ENCODE assay signal across 10 mouse cellular contexts in the genomic region with DNA sequence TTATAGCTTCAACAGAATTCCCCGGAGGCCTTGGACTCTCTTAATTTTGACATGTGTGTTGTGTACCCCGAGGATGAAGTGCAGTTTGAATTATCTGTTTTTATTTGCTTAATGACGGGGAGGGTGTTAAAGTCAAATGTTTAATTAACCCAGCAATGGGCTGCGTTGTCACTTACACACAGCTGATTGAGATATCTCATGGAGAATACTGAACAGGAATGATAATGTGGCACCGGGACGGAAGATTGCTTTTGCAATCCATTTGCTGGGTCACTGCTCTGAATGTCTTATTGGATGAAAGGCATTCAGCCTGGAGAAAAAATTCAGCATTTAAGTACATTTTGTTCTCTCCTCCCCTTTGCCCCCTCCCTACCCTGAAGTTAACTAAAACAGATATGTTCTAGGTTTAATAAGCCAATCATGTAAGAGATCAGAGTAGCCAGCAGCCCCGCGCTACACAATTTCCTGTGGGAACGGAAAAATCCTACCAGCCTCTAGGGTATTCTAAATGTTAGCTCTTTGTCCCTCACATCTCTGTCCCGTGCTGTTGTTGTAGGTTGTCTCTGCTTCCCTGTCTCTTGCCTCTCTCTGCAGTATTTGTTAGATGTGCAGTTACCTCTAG.
DNase-seq lines count a peak whose midpoint lies in the region; ATAC-seq and TF ChIP-seq lines count a peak whose summit lies in the region.
"Had no signal": no experiment of that assay in that cellular context is flagged by ENCODE, and none has a peak within 500 bp of the region (broad histone marks: within the 10 kb centered on the region; RNA-seq: fewer than 3 reads in every experiment).

No protein-coding gene starts in this region.

- no peaks in the 10 kb centered on the region for H3K9me3 ChIP-seq in heart, embryonic 11.5 days (replicated peaks; ENCODE audit: control insufficient read depth, low read length)

- TF ChIP-seq CTCF in layer of hippocampus, adult 2 months (conservative IDR thresholded peaks at IDR 0.05): no peak

- H3K36me3 ChIP-seq in heart, embryonic 11.5 days (ENCODE audit: control insufficient read depth, insufficient read depth, low read length): no peaks in the 10 kb centered on the region

- peaks cover 13% of the 10 kb centered on the region for H3K4me1 ChIP-seq in heart, embryonic 11.5 days (ENCODE audit: control insufficient read depth, insufficient read depth, low read length)

- intact Hi-C loops in heart, postnatal 10 days (cut with DNase I): no loop called here

- H3K4me3 ChIP-seq in layer of hippocampus, adult 2 months: no peak overlapping the region
- no peak overlapping the region for H3K4me3 ChIP-seq in heart, embryonic 11.5 days (ENCODE audit: low read depth, low read length)

- H3K4me2 ChIP-seq in heart, embryonic 11.5 days: no peak overlapping the region

- WGBS in heart, embryonic 11.5 days (ENCODE audit: insufficient replicate concordance): 57% methylated on average over 10 of the region's 10 CpGs

- H3K9ac ChIP-seq in heart, embryonic 11.5 days (ENCODE audit: low read depth, low read length): 0 out of 2 replicates have a peak overlapping the region, but pooled peaks have one; percentile 34

- no peaks in the 10 kb centered on the region for H3K27me3 ChIP-seq in heart, embryonic 11.5 days (ENCODE audit: control insufficient read depth, insufficient read depth, low read length)

- H3K27ac ChIP-seq in layer of hippocampus, adult 2 months: peak overlapping the region; percentile 32; the same call in 1 of the 2 replicates
- peak overlapping the region; percentile 50 for H3K27ac ChIP-seq in heart, embryonic 11.5 days (ENCODE audit: low read depth, low read length)

- no peak for ATAC-seq in heart, embryonic 11.5 days (replicated peaks; ENCODE audit: insufficient number of reproducible peaks, low FRiP score, low TSS enrichment)
- no peak for ATAC-seq in megakaryocyte progenitor cell, adult 5-6 weeks (replicated peaks; ENCODE audit: poor library complexity)
- no peak for ATAC-seq in cerebellum, adult (ENCODE audit: insufficient number of reproducible peaks, low FRiP score, low TSS enrichment)
- ATAC-seq: intestine, embryonic 16.5 days had no signal

- DNase-seq in layer of hippocampus, adult 2 months (ENCODE audit: low spot score in 2 of 2): no peak
- no peak for DNase-seq in layer of hippocampus, adult 9-11 months
- DNase-seq in heart, postnatal 10 days: peak; percentile 22 to 37
- peak; percentile 15 for DNase-seq in lung, postnatal 14 days
- no peak for DNase-seq in embryo, embryonic 11 days
- DNase-seq: cerebellum, postnatal 10 days had no signal

Comparison
In these comparisons a context has a peak if more than half of its experiments do, and no peak if none do; other contexts are left out.
1. DNase-seq: peak in heart, postnatal 10 days (2 of 2) and lung, postnatal 14 days (single experiment); none in layer of hippocampus, adult 2 months (0 of 2), layer of hippocampus, adult 9-11 months (single experiment) and embryo, embryonic 11 days (single experiment).